Mouse (Mus musculus): ENCODE results near the gene Spsb1. TPM values are rescaled to one million over a fixed set of nuclear protein-coding genes. Genes with fewer than 3 reads are reported as not detected.

The Spsb1 gene
- total RNA-seq, 2 experiments from 2014 or later = 31.6 TPM

GRCm38 (mm10) chr4:149951201-149951600, 3.6 kb downstream of the Spsb1 start:
- DNase-seq = peak; percentile 79

GRCm38 (mm10) chr4:149949691-149950090, 5.2 kb downstream of the Spsb1 start:
- no peak for DNase-seq

GRCm38 (mm10) chr4:149948119-149948518, 6.7 kb downstream of the Spsb1 start:
- no peak for DNase-seq

- no peak for DNase-seq
These were observed 7.4 kb downstream of the Spsb1 start for GRCm38 (mm10) chr4:149947396-149947795.

- no peak for DNase-seq
These were observed 9.6 kb downstream of the Spsb1 start for GRCm38 (mm10) chr4:149945194-149945593.

GRCm38 (mm10) chr4:149944214-149944613, 10.6 kb downstream of the Spsb1 start:
- DNase-seq = no peak

GRCm38 (mm10) chr4:149942831-149943741, 11.8 kb downstream of the Spsb1 start:
- DNase-seq = no peak

GRCm38 (mm10) chr4:149941067-149941755, 13.6 kb downstream of the Spsb1 start:
- DNase-seq = no peak

GRCm38 (mm10) chr4:149938701-149939100, 16.1 kb downstream of the Spsb1 start:
- DNase-seq = no peak

- no peak for DNase-seq
These were observed 17.9 kb downstream of the Spsb1 start for GRCm38 (mm10) chr4:149936921-149937320.

- no peak for DNase-seq
These were observed 19.4 kb downstream of the Spsb1 start for GRCm38 (mm10) chr4:149935470-149935869.

GRCm38 (mm10) chr4:149933519-149934245, 21.2 kb downstream of the Spsb1 start:
- DNase-seq = no peak

- no peak for DNase-seq
These were observed 21.8 kb downstream of the Spsb1 start for GRCm38 (mm10) chr4:149933025-149933424.

- no peak for DNase-seq
These were observed 22.6 kb downstream of the Spsb1 start for GRCm38 (mm10) chr4:149932108-149932815.

GRCm38 (mm10) chr4:149930755-149931154, 24.1 kb downstream of the Spsb1 start:
- no peak for DNase-seq

GRCm38 (mm10) chr4:149923014-149923413, 31.8 kb downstream of the Spsb1 start:
- DNase-seq = no peak

GRCm38 (mm10) chr4:149922121-149922718, 32.6 kb downstream of the Spsb1 start:
- DNase-seq = peak; percentile 62

- peak; percentile 51 for DNase-seq
These were observed 34.0 kb downstream of the Spsb1 start for GRCm38 (mm10) chr4:149920886-149921285.

- DNase-seq = no peak
These were observed 36.3 kb downstream of the Spsb1 start for GRCm38 (mm10) chr4:149918455-149919070.

- no peak for DNase-seq
These were observed 38.0 kb downstream of the Spsb1 start for GRCm38 (mm10) chr4:149916831-149917230.
